Mouse (Mus musculus): ENCODE results near the gene 1700069L16Rik.

- no peak for TF ChIP-seq CTCF (IDR thresholded peaks at IDR 0.05; ENCODE audit: low read depth)
- TF ChIP-seq EP300 (IDR thresholded peaks at IDR 0.05; ENCODE audit: low read depth), result no peak
Measured at GRCm38 (mm10) chr5:113703803-113704585, 20.6 kb downstream of the 1700069L16Rik start.

Data from liver, postnatal 0 days (tissue).